Mouse (Mus musculus): Measurements from ENCODE around the gene Zfp770. TPM values are rescaled to one million over a fixed set of nuclear protein-coding genes. Genes with fewer than 3 reads are reported as not detected.
"Not testable (repeated sequence)": the region's sequence is repeated elsewhere in the genome, so short reads cannot be mapped to it uniquely, and the experiment has no call there.

The Zfp770 gene
- polyA plus RNA-seq, 1 experiment from 2014 or later = 8.9 TPM

DNA sequence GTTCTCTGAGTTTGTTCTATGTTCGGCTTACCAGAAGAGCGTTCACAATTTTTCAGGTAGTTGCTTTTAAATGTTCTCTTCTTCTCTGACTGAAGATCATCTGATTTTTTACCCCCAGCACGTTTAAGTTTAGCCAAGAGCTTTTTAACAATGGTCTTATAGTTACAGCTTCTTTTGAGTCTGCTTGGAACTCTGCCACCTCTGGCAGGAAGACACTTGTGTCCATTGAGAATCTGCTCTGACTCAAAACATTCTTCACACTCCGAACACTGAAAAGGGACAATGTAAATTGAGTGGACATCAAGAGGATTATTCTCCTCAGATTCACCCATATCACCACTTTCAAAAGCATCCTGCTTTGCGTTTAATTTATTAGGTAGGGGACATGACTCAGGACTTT is 4.8 kb downstream of the Zfp770 start:
- H3K4me2 ChIP-seq (replicated peaks; ENCODE audit: low read depth, low read length) = no peak overlapping the region
- no peak for ATAC-seq (ENCODE audit: insufficient number of reproducible peaks, insufficient read depth, low FRiP score, low read depth)
- no peak overlapping the region for H3K9ac ChIP-seq (replicated peaks; ENCODE audit: low read depth, low read length)
- H3K4me3 ChIP-seq (ENCODE audit: low read depth, low read length) = no peak overlapping the region
- peaks cover 13% of the 10 kb centered on the region for H3K36me3 ChIP-seq (ENCODE audit: control insufficient read depth, insufficient read depth, low read length)
- WGBS = 90% methylated on average over 5 of the region's 5 CpGs
- peaks cover 7% of the 10 kb centered on the region; the same call in 1 of the 2 replicates for H3K4me1 ChIP-seq (ENCODE audit: control insufficient read depth, insufficient read depth, low read length)
- no peaks in the 10 kb centered on the region for H3K9me3 ChIP-seq (ENCODE audit: control insufficient read depth, low read depth, low read length)
- H3K27ac ChIP-seq (ENCODE audit: low read length) = no peak overlapping the region
- no peaks in the 10 kb centered on the region for H3K27me3 ChIP-seq (ENCODE audit: control insufficient read depth, insufficient read depth, low read length)

- H3K9ac ChIP-seq (replicated peaks; ENCODE audit: low read depth, low read length); H3K9me3 ChIP-seq (ENCODE audit: control insufficient read depth, low read depth, low read length); H3K4me3 ChIP-seq (ENCODE audit: low read depth, low read length); H3K36me3 ChIP-seq (ENCODE audit: control insufficient read depth, insufficient read depth, low read length); H3K4me2 ChIP-seq (replicated peaks; ENCODE audit: low read depth, low read length); H3K4me1 ChIP-seq (ENCODE audit: control insufficient read depth, insufficient read depth, low read length); H3K27ac ChIP-seq (ENCODE audit: low read length); ATAC-seq (ENCODE audit: insufficient number of reproducible peaks, insufficient read depth, low FRiP score, low read depth); H3K27me3 ChIP-seq (ENCODE audit: control insufficient read depth, insufficient read depth, low read length): not testable (repeated sequence)
- WGBS = 80% methylated on average over 1 of the region's 6 CpGs
These were observed 14.3 kb downstream of the Zfp770 start, which contains the start of gene Aqr for GRCm38 (mm10) chr2:114186924-114187323. Aqr (minus strand) TSS chr2:114187024.

GRCm38 (mm10) chr2:114177802-114178733 is 23.2 kb downstream of the Zfp770 start:
- Histone ChIP-seq H3K27me3 (ENCODE audit: control insufficient read depth, insufficient read depth, low read length) (no peaks in the 10 kb centered on the region), H3K4me2 (replicated peaks; ENCODE audit: low read depth, low read length) (no peak overlapping the region), H3K4me1 (ENCODE audit: control insufficient read depth, insufficient read depth, low read length) (peaks cover 8% of the 10 kb centered on the region), H3K36me3 (ENCODE audit: control insufficient read depth, insufficient read depth, low read length) (no peaks in the 10 kb centered on the region), H3K9ac (replicated peaks; ENCODE audit: low read depth, low read length) (no peak overlapping the region), H3K27ac (ENCODE audit: low read length) (no peak overlapping the region), H3K4me3 (ENCODE audit: low read depth, low read length) (no peak overlapping the region), H3K9me3 (ENCODE audit: control insufficient read depth, low read depth, low read length) (no peaks in the 10 kb centered on the region)
- no peak for ATAC-seq (ENCODE audit: insufficient number of reproducible peaks, insufficient read depth, low FRiP score, low read depth)
- WGBS = 55% methylated on average over 4 of the region's 4 CpGs

- under 1% methylated on average over 44 of the region's 44 CpGs for WGBS
- peaks cover 13% of the 10 kb centered on the region for H3K36me3 ChIP-seq (ENCODE audit: control insufficient read depth, insufficient read depth, low read length)
- peak overlapping the region; percentile 83 for H3K9ac ChIP-seq (replicated peaks; ENCODE audit: low read depth, low read length)
- H3K4me2 ChIP-seq (replicated peaks; ENCODE audit: low read depth, low read length) = peak overlapping the region; percentile 84
- ATAC-seq (ENCODE audit: insufficient number of reproducible peaks, insufficient read depth, low FRiP score, low read depth) = peak; percentile 93
- no peaks in the 10 kb centered on the region for H3K27me3 ChIP-seq (ENCODE audit: control insufficient read depth, insufficient read depth, low read length)
- peaks cover 8% of the 10 kb centered on the region for H3K4me1 ChIP-seq (ENCODE audit: control insufficient read depth, insufficient read depth, low read length)
- H3K4me3 ChIP-seq (ENCODE audit: low read depth, low read length) = peak overlapping the region; percentile 72
- H3K9me3 ChIP-seq (ENCODE audit: control insufficient read depth, low read depth, low read length) = no peaks in the 10 kb centered on the region
- H3K27ac ChIP-seq (ENCODE audit: low read length) = no peak overlapping the region
These were observed 26.4 kb downstream of the Zfp770 start for GRCm38 (mm10) chr2:114174651-114175484.

- ATAC-seq (ENCODE audit: insufficient number of reproducible peaks, insufficient read depth, low FRiP score, low read depth) = no peak
- no peak overlapping the region for H3K4me2 ChIP-seq (replicated peaks; ENCODE audit: low read depth, low read length)
These were observed 28.0 kb downstream of the Zfp770 start for GRCm38 (mm10) chr2:114173248-114173647.

DNA sequence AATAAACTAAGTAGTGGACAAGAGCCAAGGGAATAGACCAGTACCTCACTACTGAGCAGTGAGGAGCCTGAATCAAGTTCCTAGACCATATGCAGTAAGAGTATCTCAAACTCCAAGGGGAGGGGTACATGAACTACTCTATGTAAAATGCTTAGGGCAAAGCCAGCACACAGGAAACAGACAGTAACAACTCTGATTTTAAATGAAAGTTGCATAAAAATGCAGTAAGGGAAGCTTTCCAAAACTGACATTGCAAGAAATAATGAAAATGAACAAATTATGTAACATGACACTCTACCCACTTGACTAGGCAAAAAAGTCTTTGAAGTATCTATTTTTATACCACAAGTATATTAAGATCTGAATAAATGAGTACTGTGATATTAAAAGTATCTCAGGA is 33.4 kb downstream of the Zfp770 start:
- Histone ChIP-seq H3K9me3 (ENCODE audit: control insufficient read depth, low read depth, low read length) (no peaks in the 10 kb centered on the region), H3K4me1 (ENCODE audit: control insufficient read depth, insufficient read depth, low read length) (no peaks in the 10 kb centered on the region), H3K9ac (replicated peaks; ENCODE audit: low read depth, low read length) (no peak overlapping the region), H3K27ac (ENCODE audit: low read length) (no peak overlapping the region), H3K36me3 (ENCODE audit: control insufficient read depth, insufficient read depth, low read length) (peaks cover 29% of the 10 kb centered on the region), H3K27me3 (ENCODE audit: control insufficient read depth, insufficient read depth, low read length) (no peaks in the 10 kb centered on the region), H3K4me2 (replicated peaks; ENCODE audit: low read depth, low read length) (no peak overlapping the region), H3K4me3 (ENCODE audit: low read depth, low read length) (no peak overlapping the region)
- ATAC-seq (ENCODE audit: insufficient number of reproducible peaks, insufficient read depth, low FRiP score, low read depth) = no peak

More at GRCm38 (mm10) chr2:114173248-114173647, 28.0 kb downstream of the Zfp770 start:
- H3K27ac ChIP-seq (ENCODE audit: low read length) = no peak overlapping the region
- no peak overlapping the region for H3K9ac ChIP-seq (replicated peaks; ENCODE audit: low read depth, low read length)
- no peak overlapping the region for H3K4me3 ChIP-seq (ENCODE audit: low read depth, low read length)
- peaks cover 13% of the 10 kb centered on the region for H3K36me3 ChIP-seq (ENCODE audit: control insufficient read depth, insufficient read depth, low read length)
- H3K4me1 ChIP-seq (ENCODE audit: control insufficient read depth, insufficient read depth, low read length) = peaks cover 8% of the 10 kb centered on the region
- no peaks in the 10 kb centered on the region for H3K9me3 ChIP-seq (ENCODE audit: control insufficient read depth, low read depth, low read length)
- H3K27me3 ChIP-seq (ENCODE audit: control insufficient read depth, insufficient read depth, low read length) = no peaks in the 10 kb centered on the region

- Histone ChIP-seq H3K4me1 (ENCODE audit: control insufficient read depth, insufficient read depth, low read length) (no peaks in the 10 kb centered on the region), H3K36me3 (ENCODE audit: control insufficient read depth, insufficient read depth, low read length) (peaks cover 39% of the 10 kb centered on the region), H3K27me3 (ENCODE audit: control insufficient read depth, insufficient read depth, low read length) (no peaks in the 10 kb centered on the region), H3K27ac (ENCODE audit: low read length) (no peak overlapping the region), H3K9ac (replicated peaks; ENCODE audit: low read depth, low read length) (no peak overlapping the region), H3K9me3 (ENCODE audit: control insufficient read depth, low read depth, low read length) (no peaks in the 10 kb centered on the region), H3K4me2 (replicated peaks; ENCODE audit: low read depth, low read length) (no peak overlapping the region), H3K4me3 (ENCODE audit: low read depth, low read length) (no peak overlapping the region)
- WGBS = 91% methylated on average over 1 of the region's 1 CpGs
- ATAC-seq (ENCODE audit: insufficient number of reproducible peaks, insufficient read depth, low FRiP score, low read depth) = no peak
These were observed 39.3 kb downstream of the Zfp770 start for GRCm38 (mm10) chr2:114161978-114162377.

GRCm38 (mm10) chr2:114157345-114157744 is 43.9 kb downstream of the Zfp770 start:
- no peaks in the 10 kb centered on the region for H3K9me3 ChIP-seq (ENCODE audit: control insufficient read depth, low read depth, low read length)
- no peaks in the 10 kb centered on the region for H3K4me1 ChIP-seq (ENCODE audit: control insufficient read depth, insufficient read depth, low read length)
- H3K4me2 ChIP-seq (replicated peaks; ENCODE audit: low read depth, low read length) = no peak overlapping the region
- H3K27me3 ChIP-seq (ENCODE audit: control insufficient read depth, insufficient read depth, low read length) = no peaks in the 10 kb centered on the region
- no peak overlapping the region for H3K27ac ChIP-seq (ENCODE audit: low read length)
- peaks cover 52% of the 10 kb centered on the region for H3K36me3 ChIP-seq (ENCODE audit: control insufficient read depth, insufficient read depth, low read length)
- WGBS = 77% methylated on average over 4 of the region's 4 CpGs
- no peak overlapping the region for H3K4me3 ChIP-seq (ENCODE audit: low read depth, low read length)
- H3K9ac ChIP-seq (replicated peaks; ENCODE audit: low read depth, low read length) = no peak overlapping the region
- no peak for ATAC-seq (ENCODE audit: insufficient number of reproducible peaks, insufficient read depth, low FRiP score, low read depth)

All from stomach, embryonic 14.5 days (tissue).